Mouse (Mus musculus): ENCODE results near the gene Tmem50a.

Gene Tmem50a

DNA sequence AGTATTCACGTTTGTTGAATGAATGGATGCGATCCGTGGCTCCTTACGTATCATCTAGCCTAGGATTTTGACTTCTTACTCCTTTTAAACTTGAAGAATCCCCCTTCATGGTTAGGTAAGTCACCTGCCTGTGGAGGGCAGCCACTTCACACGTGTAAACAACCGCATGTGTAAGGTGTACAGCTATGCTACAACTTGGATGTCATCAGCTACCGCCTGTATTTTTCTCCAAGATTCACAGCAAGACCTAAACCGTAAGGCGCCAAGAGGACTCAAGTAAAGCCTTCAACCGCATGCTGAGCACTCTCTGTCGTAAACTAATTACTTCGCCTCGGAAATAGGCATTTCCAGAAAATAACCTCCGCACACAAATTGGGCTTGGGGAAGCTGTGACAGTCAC is 62.9 kb downstream of the Tmem50a start:
- DNase-seq (ENCODE audit: low spot score in 2 of 2) = peak in 1 of 2 experiments; percentile 9

DNA sequence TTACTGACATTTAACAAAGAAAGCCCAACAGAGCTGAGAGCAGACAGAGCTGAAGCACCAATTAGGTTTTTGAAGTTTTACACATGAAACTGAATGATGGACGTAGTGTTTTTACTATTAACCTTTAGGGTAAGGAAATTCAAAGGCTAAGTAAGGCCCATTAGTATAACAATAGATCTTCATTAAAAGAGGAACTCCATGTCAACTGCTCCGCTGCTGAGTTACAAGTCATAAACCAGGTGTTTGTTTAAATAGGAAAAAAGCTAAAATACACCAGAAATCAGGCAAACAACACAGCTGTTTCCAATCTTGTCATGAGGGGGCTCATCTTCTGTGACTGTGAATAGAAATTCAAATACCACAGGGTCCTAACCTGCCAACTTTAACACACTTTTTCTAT is 63.6 kb downstream of the Tmem50a start:
- no peak for DNase-seq (ENCODE audit: low spot score in 2 of 2)

DNA sequence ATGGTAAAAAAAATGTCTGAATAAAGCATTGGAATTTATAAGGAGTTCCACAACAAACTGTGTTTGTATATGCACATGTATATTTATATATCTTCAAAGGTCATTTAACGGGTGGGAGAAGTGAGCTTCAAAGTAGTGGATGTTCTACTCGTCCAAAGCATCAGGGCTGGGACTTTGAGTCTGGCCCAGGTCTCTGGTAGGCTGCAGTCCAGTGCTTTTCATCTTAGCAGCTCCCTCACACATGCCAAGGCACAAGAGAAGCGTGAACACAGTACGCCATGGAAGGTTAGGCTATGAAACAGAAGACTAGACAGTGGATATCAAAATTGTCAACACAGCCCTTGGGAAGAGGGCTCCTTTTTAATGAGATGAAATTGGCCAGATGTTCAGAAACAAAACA is 64.3 kb downstream of the Tmem50a start:
- no peak for DNase-seq (ENCODE audit: low spot score in 2 of 2)
